Comparison of ENCODE assay signal across 16 mouse cellular contexts in the genomic region with DNA sequence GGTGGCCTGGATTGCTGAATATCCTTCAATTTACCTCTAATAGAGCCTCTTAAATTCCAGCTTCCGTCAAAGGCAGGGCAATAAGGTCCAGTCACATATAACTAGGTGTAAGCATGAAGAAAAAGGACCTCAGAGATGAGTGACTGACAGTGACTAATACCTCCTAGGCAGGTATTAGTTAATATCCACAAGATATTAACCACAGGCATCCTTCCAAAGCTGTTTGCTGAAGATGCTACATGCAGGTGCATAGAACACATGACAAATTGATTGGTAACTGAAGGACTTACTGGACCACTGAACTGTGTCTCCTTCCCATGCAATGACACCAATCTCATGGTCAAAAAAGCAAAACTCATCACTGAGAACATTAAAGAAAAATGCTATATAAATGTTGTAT.
"Had no signal": no experiment of that assay in that cellular context is flagged by ENCODE, and none has a peak within 500 bp of the region (broad histone marks: within the 10 kb centered on the region; RNA-seq: fewer than 3 reads in every experiment).

No protein-coding gene starts in this region.

- H3K4me2 ChIP-seq: neural tube, embryonic 12.5 days; neural tube, embryonic 13.5 days; neural tube, embryonic 15.5 days; stomach, embryonic 15.5 days had no signal

- H3K9ac ChIP-seq: neural tube, embryonic 12.5 days; neural tube, embryonic 13.5 days; neural tube, embryonic 15.5 days; stomach, embryonic 15.5 days had no signal

- H3K4me1 ChIP-seq: neural tube, embryonic 12.5 days; stomach, embryonic 15.5 days had no signal

- H3K27ac ChIP-seq: neural tube, embryonic 12.5 days; neural tube, embryonic 13.5 days; neural tube, embryonic 15.5 days; stomach, embryonic 15.5 days; stomach, postnatal 0 days had no signal

- H3K4me3 ChIP-seq: neural tube, embryonic 12.5 days; neural tube, embryonic 13.5 days; neural tube, embryonic 15.5 days; stomach, embryonic 15.5 days had no signal

- H3K36me3 ChIP-seq: neural tube, embryonic 12.5 days; neural tube, embryonic 13.5 days; neural tube, embryonic 15.5 days; stomach, embryonic 15.5 days had no signal

- H3K9me3 ChIP-seq: neural tube, embryonic 12.5 days; neural tube, embryonic 13.5 days; neural tube, embryonic 15.5 days; stomach, embryonic 15.5 days had no signal

- H3K27me3 ChIP-seq: neural tube, embryonic 12.5 days; neural tube, embryonic 13.5 days; neural tube, embryonic 15.5 days; stomach, embryonic 15.5 days had no signal

- DNase-seq: retina, postnatal 1 day; right cerebral cortex, adult 18-20 months; right cerebral cortex, postnatal 14 days; right cerebral cortex, postnatal 4 days; spleen, adult 18-20 months; thymus, adult 18-20 months; thymus, adult 2 months; thymus, postnatal 14 days; thymus, postnatal 25 days; thymus, postnatal 36 days; thymus, postnatal 4 days had no signal
